Mouse (Mus musculus): ENCODE results near the gene Slc9a8. TPM values are rescaled to one million over a fixed set of nuclear protein-coding genes. Genes with fewer than 3 reads are reported as not detected.

The Slc9a8 gene
- polyA plus RNA-seq, 1 experiment from 2014 or later, result 27.5 TPM

DNA sequence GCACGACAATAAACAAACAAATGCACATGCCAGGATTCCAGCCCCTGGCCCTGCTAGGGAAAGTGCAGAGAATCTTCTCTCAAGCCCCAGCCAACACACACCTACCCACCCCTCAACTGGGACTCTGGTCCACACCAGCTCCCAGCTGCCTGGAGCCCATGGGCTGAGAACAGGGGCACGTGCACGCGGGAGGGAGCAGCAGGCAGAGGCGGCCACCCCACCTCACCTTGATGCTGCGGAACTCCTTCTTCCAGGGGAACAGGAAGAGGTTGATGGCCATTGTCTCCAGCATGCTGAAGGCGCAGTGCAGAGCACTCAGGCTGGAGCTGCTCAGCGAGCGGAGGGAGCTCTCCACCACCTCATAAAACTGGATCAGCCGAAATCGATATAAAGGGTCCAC lies 63.4 kb downstream of the Slc9a8 start:
- peaks cover 22% of the 10 kb centered on the region for H3K36me3 ChIP-seq (ENCODE audit: control insufficient read depth, insufficient read depth, low read length)

DNA sequence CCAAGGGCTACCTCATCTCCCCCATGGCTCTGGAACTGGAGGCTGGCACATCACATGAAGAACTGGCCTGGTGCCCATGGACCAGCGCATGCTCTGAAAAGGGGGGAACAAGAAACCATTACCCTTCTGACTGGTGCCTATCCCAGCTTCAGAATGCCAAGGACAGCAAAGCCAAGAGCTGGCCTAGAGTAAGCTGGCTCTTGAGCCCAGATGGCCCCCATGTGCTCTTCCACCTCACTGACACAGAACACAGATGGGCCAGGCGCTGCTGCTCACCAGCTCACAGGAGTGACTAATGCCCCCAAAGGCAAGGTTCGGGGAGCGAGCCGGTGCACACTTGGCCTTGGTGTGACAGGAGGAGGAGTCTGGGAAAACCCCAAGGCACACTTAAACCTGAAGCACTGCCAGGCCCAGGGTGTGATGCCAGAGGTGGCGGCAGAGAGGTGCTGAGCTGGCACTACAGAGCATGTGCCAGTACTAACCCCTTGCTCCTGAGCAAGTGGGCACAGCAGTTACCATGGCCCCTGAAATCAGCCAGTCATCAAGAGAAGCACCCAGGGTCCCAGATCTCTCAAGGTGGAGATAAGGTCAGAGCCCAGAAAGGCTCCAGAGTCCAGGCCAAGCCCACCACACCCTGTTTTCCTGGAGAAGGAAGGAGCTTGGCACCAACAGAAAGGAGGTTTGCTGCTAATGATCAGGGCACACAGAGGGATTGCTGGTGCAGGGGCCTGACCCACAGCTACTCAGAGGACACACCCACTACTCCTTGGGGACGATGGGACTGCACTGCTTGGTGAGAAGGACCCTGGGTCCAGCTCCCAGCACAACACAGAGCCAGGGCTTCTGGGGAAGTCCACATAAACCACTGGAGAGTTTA lies 64.2 kb downstream of the Slc9a8 start:
- no peaks in the 10 kb centered on the region for H3K9me3 ChIP-seq (ENCODE audit: control insufficient read depth, low read depth, low read length)
- no peak overlapping the region for H3K9ac ChIP-seq (replicated peaks; ENCODE audit: low read depth, low read length)
- no peak overlapping the region for H3K4me2 ChIP-seq (replicated peaks; ENCODE audit: low read depth, low read length)
- 0 out of 2 replicates have a peak, but pooled peaks cover under 1% of the 10 kb centered on the region for H3K4me1 ChIP-seq (ENCODE audit: control insufficient read depth, insufficient read depth, low read length)
- H3K27me3 ChIP-seq (ENCODE audit: control insufficient read depth, insufficient read depth, low read length), result no peaks in the 10 kb centered on the region
- no peak overlapping the region for H3K27ac ChIP-seq (ENCODE audit: low read length)
- H3K4me3 ChIP-seq (ENCODE audit: low read depth, low read length), result no peak overlapping the region
- peaks cover 22% of the 10 kb centered on the region for H3K36me3 ChIP-seq (ENCODE audit: control insufficient read depth, insufficient read depth, low read length)
- 87% methylated on average over 7 of the region's 7 CpGs for WGBS
- ATAC-seq (ENCODE audit: insufficient number of reproducible peaks, insufficient read depth, low FRiP score, low read depth), result no peak

More for the DNA sequence above, 63.4 kb downstream of the Slc9a8 start:
- no peak for ATAC-seq (ENCODE audit: insufficient number of reproducible peaks, insufficient read depth, low FRiP score, low read depth)
- no peaks in the 10 kb centered on the region for H3K4me1 ChIP-seq (ENCODE audit: control insufficient read depth, insufficient read depth, low read length)
- H3K4me3 ChIP-seq (ENCODE audit: low read depth, low read length), result no peak overlapping the region
- H3K27ac ChIP-seq (ENCODE audit: low read length), result no peak overlapping the region
- no peaks in the 10 kb centered on the region for H3K9me3 ChIP-seq (ENCODE audit: control insufficient read depth, low read depth, low read length)
- H3K9ac ChIP-seq (replicated peaks; ENCODE audit: low read depth, low read length), result no peak overlapping the region
- no peak overlapping the region for H3K4me2 ChIP-seq (replicated peaks; ENCODE audit: low read depth, low read length)
- WGBS, result 87% methylated on average over 11 of the region's 11 CpGs
- no peaks in the 10 kb centered on the region for H3K27me3 ChIP-seq (ENCODE audit: control insufficient read depth, insufficient read depth, low read length)

DNA sequence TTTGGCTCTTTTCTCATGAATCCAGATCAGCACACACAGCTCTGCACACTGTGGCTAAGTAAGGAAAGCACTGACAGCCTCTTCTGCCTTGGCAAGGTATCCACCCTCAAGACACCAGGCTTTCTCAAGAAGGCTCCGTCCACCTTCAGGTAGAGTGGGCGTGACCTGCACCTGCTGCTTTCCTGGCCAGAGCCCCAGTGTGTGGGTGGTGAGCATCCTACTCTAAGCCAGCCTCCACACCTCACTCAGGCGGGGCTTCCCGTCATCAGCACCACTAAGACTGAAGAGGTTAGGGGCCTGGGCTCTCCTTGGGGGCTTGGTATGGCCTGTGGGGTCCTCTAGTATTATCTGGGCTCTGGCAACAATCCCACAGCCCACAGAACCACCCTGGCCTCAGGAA lies 65.1 kb downstream of the Slc9a8 start:
- no peak overlapping the region for H3K4me2 ChIP-seq (replicated peaks; ENCODE audit: low read depth, low read length)
- H3K9me3 ChIP-seq (ENCODE audit: control insufficient read depth, low read depth, low read length), result no peaks in the 10 kb centered on the region
- H3K27me3 ChIP-seq (ENCODE audit: control insufficient read depth, insufficient read depth, low read length), result no peaks in the 10 kb centered on the region
- ATAC-seq (ENCODE audit: insufficient number of reproducible peaks, insufficient read depth, low FRiP score, low read depth), result no peak
- H3K27ac ChIP-seq (ENCODE audit: low read length), result no peak overlapping the region
- 88% methylated on average over 4 of the region's 4 CpGs for WGBS
- H3K4me1 ChIP-seq (ENCODE audit: control insufficient read depth, insufficient read depth, low read length), result peaks cover 9% of the 10 kb centered on the region
- H3K36me3 ChIP-seq (ENCODE audit: control insufficient read depth, insufficient read depth, low read length), result peaks cover 22% of the 10 kb centered on the region
- H3K9ac ChIP-seq (replicated peaks; ENCODE audit: low read depth, low read length), result no peak overlapping the region
- H3K4me3 ChIP-seq (ENCODE audit: low read depth, low read length), result no peak overlapping the region

DNA sequence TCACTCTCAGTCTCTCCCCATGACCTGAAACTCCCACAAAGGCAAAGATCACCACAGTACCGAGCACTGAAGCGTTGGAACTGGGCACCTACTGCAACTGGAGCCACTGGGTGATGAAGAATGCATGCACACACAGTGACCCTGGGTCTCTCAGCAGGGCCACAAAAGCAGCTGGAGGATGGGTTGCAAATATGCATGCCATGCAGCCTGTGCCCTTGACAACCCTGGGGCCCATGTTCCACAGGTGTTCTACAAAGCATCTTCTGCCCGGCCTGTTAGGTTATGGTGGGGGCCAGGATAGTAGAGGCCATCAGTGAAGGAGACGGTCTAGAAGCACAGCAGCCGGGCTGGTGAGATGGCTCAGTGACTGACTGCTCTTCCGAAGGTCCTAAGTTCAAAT lies 66.0 kb downstream of the Slc9a8 start:
- peaks cover 13% of the 10 kb centered on the region for H3K4me1 ChIP-seq (ENCODE audit: control insufficient read depth, insufficient read depth, low read length)
- H3K27ac ChIP-seq (ENCODE audit: low read length), result no peak overlapping the region
- no peak overlapping the region for H3K4me2 ChIP-seq (replicated peaks; ENCODE audit: low read depth, low read length)
- H3K36me3 ChIP-seq (ENCODE audit: control insufficient read depth, insufficient read depth, low read length), result peaks cover 21% of the 10 kb centered on the region
- no peak for ATAC-seq (ENCODE audit: insufficient number of reproducible peaks, insufficient read depth, low FRiP score, low read depth)
- 93% methylated on average over 6 of the region's 6 CpGs for WGBS
- no peak overlapping the region for H3K9ac ChIP-seq (replicated peaks; ENCODE audit: low read depth, low read length)
- H3K9me3 ChIP-seq (ENCODE audit: control insufficient read depth, low read depth, low read length), result no peaks in the 10 kb centered on the region
- H3K4me3 ChIP-seq (ENCODE audit: low read depth, low read length), result no peak overlapping the region
- H3K27me3 ChIP-seq (ENCODE audit: control insufficient read depth, insufficient read depth, low read length), result no peaks in the 10 kb centered on the region

DNA sequence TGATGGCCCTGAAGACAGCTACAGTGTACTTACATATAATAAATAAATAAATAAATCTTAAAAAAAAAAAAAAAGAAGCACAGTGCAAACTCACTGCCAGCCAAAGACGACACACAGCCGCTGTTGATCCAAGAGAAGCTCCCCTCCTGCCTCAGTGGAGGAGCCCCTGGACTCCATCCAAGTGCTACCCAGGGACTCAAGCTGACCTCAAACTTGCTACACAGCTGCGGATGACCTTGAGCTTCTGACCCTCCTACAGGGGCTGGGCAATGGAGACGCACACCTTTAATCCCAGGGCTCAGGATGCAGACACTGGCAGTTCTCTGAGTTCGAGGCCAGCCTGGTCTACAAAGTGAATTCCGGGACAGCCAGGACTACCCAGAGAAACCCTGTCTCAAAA lies 66.5 kb downstream of the Slc9a8 start:
- H3K36me3 ChIP-seq (ENCODE audit: control insufficient read depth, insufficient read depth, low read length), result peaks cover 17% of the 10 kb centered on the region
- H3K27ac ChIP-seq (ENCODE audit: low read length), result no peak overlapping the region
- ATAC-seq (ENCODE audit: insufficient number of reproducible peaks, insufficient read depth, low FRiP score, low read depth), result no peak
- H3K4me1 ChIP-seq (ENCODE audit: control insufficient read depth, insufficient read depth, low read length), result peaks cover 13% of the 10 kb centered on the region
- H3K27me3 ChIP-seq (ENCODE audit: control insufficient read depth, insufficient read depth, low read length), result no peaks in the 10 kb centered on the region
- H3K9me3 ChIP-seq (ENCODE audit: control insufficient read depth, low read depth, low read length), result no peaks in the 10 kb centered on the region
- H3K4me3 ChIP-seq (ENCODE audit: low read depth, low read length), result no peak overlapping the region
- H3K9ac ChIP-seq (replicated peaks; ENCODE audit: low read depth, low read length), result no peak overlapping the region
- WGBS, result 87% methylated on average over 6 of the region's 6 CpGs
- no peak overlapping the region for H3K4me2 ChIP-seq (replicated peaks; ENCODE audit: low read depth, low read length)

DNA sequence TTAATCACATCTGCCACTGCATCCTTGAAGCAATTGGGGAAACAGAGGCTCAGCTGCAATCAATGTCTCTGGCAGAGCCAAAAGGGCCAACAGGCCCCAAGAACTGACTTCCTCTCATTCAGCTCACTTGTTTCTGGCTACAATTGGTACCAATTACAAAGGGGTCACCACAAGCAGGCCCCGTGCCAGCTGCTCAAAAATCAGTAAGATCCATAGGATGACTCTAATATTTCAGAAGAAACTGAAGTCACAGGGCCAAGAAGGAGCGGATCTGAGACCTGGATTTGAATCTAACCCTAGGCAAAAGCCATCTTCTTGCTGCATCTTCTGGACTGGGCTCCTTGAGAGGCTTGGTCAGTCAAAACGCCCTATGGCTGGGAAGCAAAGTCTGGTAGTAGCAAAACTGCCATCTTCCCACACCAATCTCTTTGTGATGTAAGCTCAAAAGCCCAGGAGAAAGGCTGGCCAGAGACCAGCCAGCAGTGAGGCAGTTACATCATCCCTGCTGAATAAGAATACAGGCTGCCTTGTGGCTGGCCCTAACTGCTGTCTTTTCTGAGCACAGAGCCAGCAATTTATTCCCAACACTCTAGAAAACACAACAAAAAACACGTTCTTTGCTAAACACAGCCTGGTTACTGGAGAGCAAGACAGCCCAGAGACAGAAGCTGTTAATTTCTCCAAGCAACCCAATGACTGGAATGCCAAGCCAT lies 69.5 kb downstream of the Slc9a8 start:
- Histone ChIP-seq H3K27ac (ENCODE audit: low read length) (no peak overlapping the region), H3K27me3 (ENCODE audit: control insufficient read depth, insufficient read depth, low read length) (no peaks in the 10 kb centered on the region), H3K36me3 (ENCODE audit: control insufficient read depth, insufficient read depth, low read length) (peaks cover 3% of the 10 kb centered on the region; the same call in 1 of the 2 replicates), H3K4me3 (ENCODE audit: low read depth, low read length) (no peak overlapping the region), H3K9me3 (ENCODE audit: control insufficient read depth, low read depth, low read length) (no peaks in the 10 kb centered on the region), H3K9ac (replicated peaks; ENCODE audit: low read depth, low read length) (no peak overlapping the region), H3K4me2 (replicated peaks; ENCODE audit: low read depth, low read length) (peak overlapping the region; percentile 91; the same call in 1 of the 2 replicates), H3K4me1 (ENCODE audit: control insufficient read depth, insufficient read depth, low read length) (peaks cover 13% of the 10 kb centered on the region)
- no peak for ATAC-seq (ENCODE audit: insufficient number of reproducible peaks, insufficient read depth, low FRiP score, low read depth)
- 83% methylated on average over 4 of the region's 4 CpGs for WGBS

DNA sequence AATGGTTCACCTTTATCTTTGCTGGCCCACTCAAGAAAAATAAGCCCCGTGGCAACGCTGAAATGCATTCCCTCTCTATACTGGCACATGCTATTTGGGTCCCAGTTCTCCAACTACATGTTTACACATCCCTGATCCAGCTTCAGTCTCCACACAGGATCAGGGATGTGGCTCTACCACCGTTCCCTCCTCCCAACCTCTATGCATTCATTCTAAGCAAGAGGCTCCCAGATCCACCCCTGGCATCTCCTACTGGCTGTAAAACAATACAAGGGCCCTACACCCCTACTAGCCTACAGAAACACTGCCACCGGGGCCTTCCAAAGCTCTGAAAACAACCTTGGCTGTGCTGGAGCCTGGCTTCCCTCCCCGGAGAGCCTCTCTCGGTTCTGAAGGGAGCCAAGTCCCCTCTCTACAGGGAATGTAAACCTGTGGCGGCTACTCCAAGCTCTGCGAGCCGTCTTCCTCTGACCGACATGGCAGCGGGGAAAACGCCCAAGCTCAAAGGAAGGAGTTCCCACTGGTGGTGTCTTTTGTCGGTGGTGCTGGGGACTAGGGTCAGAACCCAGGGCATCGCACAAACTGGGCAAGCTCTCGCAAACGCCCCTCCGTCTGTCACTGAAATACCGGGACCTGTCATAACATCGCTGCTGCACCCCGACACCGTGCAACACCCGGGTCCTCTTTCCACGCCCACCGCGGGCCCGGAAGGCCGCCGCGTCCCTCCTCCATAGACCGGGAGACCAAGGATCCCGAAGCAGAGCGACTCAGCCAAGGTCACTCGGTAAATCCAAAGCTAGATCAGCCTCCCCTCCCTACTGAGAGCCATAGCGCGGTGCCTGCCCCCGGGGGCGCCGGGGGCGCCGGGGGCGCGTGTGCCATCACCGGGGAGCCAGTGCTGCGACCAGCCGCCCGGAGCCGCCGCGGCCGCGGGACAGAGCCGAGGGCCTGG lies 70.5 kb downstream of the Slc9a8 start, which contains the start of gene Rnf114:
Gene Rnf114, plus strand, starts transcription at position 889 of the 952 bp plus-strand sequence.
- Histone ChIP-seq H3K27me3 (ENCODE audit: control insufficient read depth, insufficient read depth, low read length) (no peaks in the 10 kb centered on the region), H3K27ac (ENCODE audit: low read length) (peak within 1 kb of the TSS; percentile 93), H3K36me3 (ENCODE audit: control insufficient read depth, insufficient read depth, low read length) (peaks cover 3% of the 10 kb centered on the region; the same call in 1 of the 2 replicates), H3K9ac (replicated peaks; ENCODE audit: low read depth, low read length) (peak within 1 kb of the TSS; percentile 76), H3K4me3 (ENCODE audit: low read depth, low read length) (peak within 1 kb of the TSS; percentile 75), H3K4me1 (ENCODE audit: control insufficient read depth, insufficient read depth, low read length) (peaks cover 13% of the 10 kb centered on the region), H3K9me3 (ENCODE audit: control insufficient read depth, low read depth, low read length) (no peaks in the 10 kb centered on the region), H3K4me2 (replicated peaks; ENCODE audit: low read depth, low read length) (peak within 1 kb of the TSS; percentile 91)
- 3% methylated on average over 52 of the region's 52 CpGs for WGBS
- peak; percentile 23; the same call in 1 of the 2 replicates for ATAC-seq (ENCODE audit: insufficient number of reproducible peaks, insufficient read depth, low FRiP score, low read depth)
